Mouse (Mus musculus): ENCODE results near the gene Atat1. TPM values are rescaled to one million over a fixed set of nuclear protein-coding genes. Genes with fewer than 3 reads are reported as not detected.
A peak's percentile ranks its signal among the peaks of the same experiment; 100 is the strongest.

Atat1 gene
- polyA plus RNA-seq, 1 experiment from 2014 or later, result 15.0 TPM

- peak; percentile 84 for ATAC-seq
- H3K27ac ChIP-seq, result peak overlapping the region; percentile 73
- 12% methylated on average over 1 of the region's 1 CpGs for WGBS (ENCODE audit: insufficient replicate concordance)
Observed at GRCm38 (mm10) chr17:35927471-35927870, 17.6 kb upstream of the Atat1 start.

GRCm38 (mm10) chr17:35923281-35923680 is 13.4 kb upstream of the Atat1 start:
- no peak overlapping the region for H3K4me3 ChIP-seq
- no peak overlapping the region for H3K4me2 ChIP-seq
- H3K36me3 ChIP-seq, result peaks cover 75% of the 10 kb centered on the region
- no peak overlapping the region for H3K27ac ChIP-seq
- ATAC-seq, result no peak
- WGBS (ENCODE audit: insufficient replicate concordance), result 87% methylated on average over 4 of the region's 4 CpGs
- H3K9me3 ChIP-seq (replicated peaks), result no peaks in the 10 kb centered on the region
- H3K27me3 ChIP-seq (replicated peaks), result no peaks in the 10 kb centered on the region
- H3K9ac ChIP-seq, result no peak overlapping the region
- H3K4me1 ChIP-seq, result peaks cover 87% of the 10 kb centered on the region

More at GRCm38 (mm10) chr17:35927471-35927870, 17.6 kb upstream of the Atat1 start:
- H3K4me1 ChIP-seq, result peaks cover 63% of the 10 kb centered on the region
- H3K27me3 ChIP-seq (replicated peaks), result no peaks in the 10 kb centered on the region
- no peak overlapping the region for H3K4me3 ChIP-seq
- H3K4me2 ChIP-seq, result peak overlapping the region; percentile 45
- peak overlapping the region; percentile 42 for H3K9ac ChIP-seq
- no peaks in the 10 kb centered on the region for H3K9me3 ChIP-seq (replicated peaks)
- peaks cover 98% of the 10 kb centered on the region for H3K36me3 ChIP-seq

- H3K27ac ChIP-seq, result peak overlapping the region; percentile 62
- WGBS (ENCODE audit: insufficient replicate concordance), result 80% methylated on average over 3 of the region's 3 CpGs
- no peaks in the 10 kb centered on the region for H3K9me3 ChIP-seq (replicated peaks)
- no peak overlapping the region for H3K4me3 ChIP-seq
- peaks cover 72% of the 10 kb centered on the region for H3K36me3 ChIP-seq
- H3K27me3 ChIP-seq (replicated peaks), result no peaks in the 10 kb centered on the region
- ATAC-seq, result no peak
- no peak overlapping the region for H3K9ac ChIP-seq
- H3K4me2 ChIP-seq, result no peak overlapping the region
- peaks cover 80% of the 10 kb centered on the region for H3K4me1 ChIP-seq
Observed at GRCm38 (mm10) chr17:35922566-35922965, 12.7 kb upstream of the Atat1 start.

- no peaks in the 10 kb centered on the region for H3K9me3 ChIP-seq (replicated peaks)
- no peak overlapping the region for H3K4me3 ChIP-seq
- H3K4me2 ChIP-seq, result no peak overlapping the region
- H3K9ac ChIP-seq, result no peak overlapping the region
- no peaks in the 10 kb centered on the region for H3K27me3 ChIP-seq (replicated peaks)
- H3K36me3 ChIP-seq, result peaks cover 70% of the 10 kb centered on the region
- WGBS (ENCODE audit: insufficient replicate concordance), result 92% methylated on average over 4 of the region's 4 CpGs
- ATAC-seq, result no peak
- H3K4me1 ChIP-seq, result peaks cover 72% of the 10 kb centered on the region
- H3K27ac ChIP-seq, result peak overlapping the region; percentile 99; the same call in 1 of the 2 replicates
Observed at GRCm38 (mm10) chr17:35921710-35922109, 11.8 kb upstream of the Atat1 start.

GRCm38 (mm10) chr17:35920862-35921562 is 11.1 kb upstream of the Atat1 start:
- peaks cover 65% of the 10 kb centered on the region for H3K4me1 ChIP-seq

GRCm38 (mm10) chr17:35920384-35920783 is 10.5 kb upstream of the Atat1 start:
- Histone ChIP-seq H3K27ac (peak overlapping the region; percentile 99), H3K4me1 (peaks cover 63% of the 10 kb centered on the region), H3K4me2 (peak overlapping the region; percentile 85), H3K36me3 (peaks cover 56% of the 10 kb centered on the region), H3K9me3 (replicated peaks) (no peaks in the 10 kb centered on the region), H3K9ac (peak overlapping the region; percentile 97), H3K27me3 (replicated peaks) (no peaks in the 10 kb centered on the region), H3K4me3 (peak overlapping the region; percentile 86)
- 65% methylated on average over 1 of the region's 1 CpGs for WGBS (ENCODE audit: insufficient replicate concordance)
- no peak for ATAC-seq

More at GRCm38 (mm10) chr17:35920862-35921562, 11.1 kb upstream of the Atat1 start:
- WGBS (ENCODE audit: insufficient replicate concordance), result 78% methylated on average over 5 of the region's 5 CpGs
- Histone ChIP-seq H3K4me3 (no peak overlapping the region), H3K9ac (peak overlapping the region; percentile 97), H3K27ac (peak overlapping the region; percentile 99), H3K36me3 (peaks cover 63% of the 10 kb centered on the region), H3K9me3 (replicated peaks) (no peaks in the 10 kb centered on the region), H3K4me2 (peak overlapping the region; percentile 85), H3K27me3 (replicated peaks) (no peaks in the 10 kb centered on the region)
- ATAC-seq, result no peak

GRCm38 (mm10) chr17:35919864-35920301 is 10.0 kb upstream of the Atat1 start:
- Histone ChIP-seq H3K4me2 (peak overlapping the region; percentile 85), H3K36me3 (peaks cover 51% of the 10 kb centered on the region), H3K27ac (peak overlapping the region; percentile 99), H3K4me3 (peak overlapping the region; percentile 86), H3K9ac (peak overlapping the region; percentile 97), H3K27me3 (replicated peaks) (no peaks in the 10 kb centered on the region), H3K9me3 (replicated peaks) (no peaks in the 10 kb centered on the region), H3K4me1 (peaks cover 63% of the 10 kb centered on the region)
- ATAC-seq, result peak; percentile 44
- 10% methylated on average over 6 of the region's 6 CpGs for WGBS (ENCODE audit: insufficient replicate concordance)

- Histone ChIP-seq H3K4me2 (peak overlapping the region; percentile 85), H3K36me3 (peaks cover 51% of the 10 kb centered on the region), H3K9ac (peak overlapping the region; percentile 97), H3K27ac (peak overlapping the region; percentile 99), H3K4me3 (peak overlapping the region; percentile 86), H3K4me1 (peaks cover 63% of the 10 kb centered on the region), H3K9me3 (replicated peaks) (no peaks in the 10 kb centered on the region), H3K27me3 (replicated peaks) (no peaks in the 10 kb centered on the region)
- WGBS (ENCODE audit: insufficient replicate concordance), result 5% methylated on average over 7 of the region's 7 CpGs
- peak; percentile 31 for ATAC-seq
Observed at GRCm38 (mm10) chr17:35919060-35919715, 9.3 kb upstream of the Atat1 start.

GRCm38 (mm10) chr17:35918276-35919059 is 8.6 kb upstream of the Atat1 start:
- Histone ChIP-seq H3K4me1 (peaks cover 63% of the 10 kb centered on the region), H3K4me3 (peak overlapping the region; percentile 86), H3K4me2 (peak overlapping the region; percentile 85), H3K9me3 (replicated peaks) (no peaks in the 10 kb centered on the region), H3K27me3 (replicated peaks) (no peaks in the 10 kb centered on the region), H3K27ac (peak overlapping the region; percentile 99), H3K9ac (peak overlapping the region; percentile 97), H3K36me3 (peaks cover 51% of the 10 kb centered on the region)
- WGBS (ENCODE audit: insufficient replicate concordance), result 0% methylated on average over 11 of the region's 11 CpGs
- no peak for ATAC-seq

GRCm38 (mm10) chr17:35917463-35918251 is 7.8 kb upstream of the Atat1 start:
- H3K4me1 ChIP-seq, result peaks cover 67% of the 10 kb centered on the region
- under 1% methylated on average over 13 of the region's 13 CpGs for WGBS (ENCODE audit: insufficient replicate concordance)
- peak overlapping the region; percentile 86 for H3K4me3 ChIP-seq
- peaks cover 51% of the 10 kb centered on the region for H3K36me3 ChIP-seq
- no peak for ATAC-seq
- H3K4me2 ChIP-seq, result peak overlapping the region; percentile 85
- no peaks in the 10 kb centered on the region for H3K9me3 ChIP-seq (replicated peaks)
- H3K27me3 ChIP-seq (replicated peaks), result no peaks in the 10 kb centered on the region
- H3K27ac ChIP-seq, result peak overlapping the region; percentile 99
- peak overlapping the region; percentile 97 for H3K9ac ChIP-seq

GRCm38 (mm10) chr17:35917143-35917462 is 7.2 kb upstream of the Atat1 start:
- peak overlapping the region; percentile 86 for H3K4me3 ChIP-seq
- H3K9ac ChIP-seq, result peak overlapping the region; percentile 97
- peaks cover 51% of the 10 kb centered on the region for H3K36me3 ChIP-seq
- WGBS (ENCODE audit: insufficient replicate concordance), result 0% methylated on average over 8 of the region's 8 CpGs
- no peaks in the 10 kb centered on the region for H3K9me3 ChIP-seq (replicated peaks)
- no peak for ATAC-seq
- peaks cover 67% of the 10 kb centered on the region for H3K4me1 ChIP-seq
- H3K27me3 ChIP-seq (replicated peaks), result no peaks in the 10 kb centered on the region
- peak overlapping the region; percentile 85 for H3K4me2 ChIP-seq
- peak overlapping the region; percentile 99 for H3K27ac ChIP-seq

Measured in liver, embryonic 12.5 days (tissue).